Mouse (Mus musculus): ENCODE results near the gene Ttc12. TPM values are rescaled to one million over a fixed set of nuclear protein-coding genes. Genes with fewer than 3 reads are reported as not detected.

Gene Ttc12
- total RNA-seq, 2 experiments from 2014 or later, result 1.3 to 1.4 TPM

Other genes starting within 250 kb of the Ttc12 start
- gene Gm4894, start 235.7 kb downstream of the Ttc12 start, total RNA-seq (2021), result not detected
- 1 to 10 TPM; 3.2 to 3.5 TPM for gene Drd2, start 145.6 kb downstream of the Ttc12 start, total RNA-seq (2021)
- gene Ankk1, start 59.2 kb downstream of the Ttc12 start, total RNA-seq (2021), result not detected